Mouse (Mus musculus) cortical plate, adult 2 months (tissue): ENCODE results near the gene Tmem230.

Source experiments
- CTCF ChIP-seq: fragments of 200-500 bp; IDR thresholded peaks from 2 replicates; pipeline ENCODE4 v1.5.1; 2011; ENCODE audit warnings: mild to moderate bottlenecking, control low read depth, low read length; ENCODE audit not compliant: insufficient read depth; ENCODE audit errors: extremely low read depth
- POLR2A ChIP-seq: fragments of 200-500 bp; IDR thresholded peaks from 2 replicates; pipeline ENCODE4 v1.6.1; 2011; ENCODE audit warnings: mild to moderate bottlenecking, low read length, control low read depth; ENCODE audit not compliant: insufficient read depth; ENCODE audit errors: extremely low read depth

DNA sequence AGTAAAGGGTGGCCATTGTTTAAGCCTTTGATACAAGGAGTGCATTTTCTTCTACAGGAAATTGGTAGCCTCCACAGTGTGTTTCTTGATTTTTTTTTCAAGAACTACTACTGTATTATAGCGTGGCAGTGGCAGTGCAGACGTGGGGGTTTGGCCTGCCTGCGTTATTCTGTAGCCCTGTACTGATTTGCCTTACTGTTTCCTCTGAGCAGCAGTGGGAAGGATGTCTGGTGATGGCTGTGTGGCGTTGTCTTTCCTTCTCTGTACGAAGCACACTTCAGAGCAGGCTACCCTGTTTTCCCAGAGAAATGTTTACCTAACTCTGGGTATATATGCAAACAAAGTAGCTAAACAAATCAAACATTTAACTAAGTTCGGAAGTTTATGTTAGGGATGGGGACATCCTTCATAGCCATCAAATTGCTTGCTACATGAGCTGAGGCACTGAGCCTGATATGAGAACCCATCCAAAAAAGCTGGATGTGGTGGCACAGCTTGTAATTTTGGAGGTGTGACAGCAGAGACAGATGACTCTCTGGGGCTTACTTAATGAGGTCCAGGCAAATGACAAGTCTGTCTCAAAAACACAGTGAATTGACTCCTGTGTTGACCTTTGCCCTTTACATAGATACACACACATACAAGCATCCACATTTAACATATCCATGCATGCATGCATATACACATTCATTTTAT, 25.2 kb upstream of the Tmem230 start:
- TF ChIP-seq CTCF (no peak), POLR2A (no peak)
